Mouse (Mus musculus) midbrain, embryonic 13.5 days (tissue): Measurements from ENCODE around the gene Ckb. TPM values are rescaled to one million over a fixed set of nuclear protein-coding genes. Genes with fewer than 3 reads are reported as not detected.
"Not testable (repeated sequence)": the region's sequence is repeated elsewhere in the genome, so short reads cannot be mapped to it uniquely, and the experiment has no call there.

Experiments
- ATAC-seq: fragments of 200-750 bp; cut with Nextera tagmentation; 2 replicates; pipeline ENCODE4 v1.8.0; 2017; ENCODE audit warnings: mild to moderate bottlenecking, moderate TSS enrichment, moderate library complexity
- H3K27ac ChIP-seq: fragments of 300-500 bp; sonication (generic); 2 replicates; pipeline ENCODE4 v1.5.1; 2015; ENCODE audit warnings: inconsistent platforms, mild to moderate bottlenecking, moderate library complexity
- H3K27me3 ChIP-seq: fragments of 300-500 bp; sonication (generic); 2 replicates; pipeline ENCODE4 v1.6.1; 2015; ENCODE audit warnings: mild to moderate bottlenecking, inconsistent platforms
- H3K36me3 ChIP-seq: fragments of 300-500 bp; sonication (generic); 2 replicates; pipeline ENCODE4 v1.6.1; 2015; ENCODE audit warnings: mild to moderate bottlenecking, inconsistent platforms
- H3K4me1 ChIP-seq: fragments of 300-500 bp; sonication (generic); replicated peaks from 2 replicates; pipeline ENCODE4 v1.6.1; 2015; ENCODE audit warnings: inconsistent platforms
- H3K4me2 ChIP-seq: fragments of 300-500 bp; sonication (generic); replicated peaks from 2 replicates; pipeline ENCODE4 v1.6.1; 2015; ENCODE audit warnings: moderate library complexity, mild to moderate bottlenecking, inconsistent platforms
- H3K4me3 ChIP-seq: fragments of 300-500 bp; sonication (generic); replicated peaks from 2 replicates; pipeline ENCODE4 v1.5.1; 2015; ENCODE audit warnings: mild to moderate bottlenecking, inconsistent platforms
- H3K9ac ChIP-seq: fragments of 300-500 bp; sonication (generic); replicated peaks from 2 replicates; pipeline ENCODE4 v1.6.1; 2015; ENCODE audit warnings: mild to moderate bottlenecking, inconsistent platforms
- H3K9me3 ChIP-seq: fragments of 300-500 bp; sonication (generic); 2 replicates; pipeline ENCODE4 v1.6.1; 2016; ENCODE audit warnings: mild to moderate bottlenecking, inconsistent platforms
- WGBS: fragments of 180-500 bp; shearing (Covaris S2); methylation state at CpG from one replicate; pipeline ENCODE4 v1.1.7; 2015; 5-methylcytosine and 5-hydroxymethylcytosine counted together
- polyA plus RNA-seq: library from polyadenylated mRNA; unstranded; fragments of >200 nt; fragmentation: Nextera tagmentation; extraction: Ambion mirVana; gene quantifications from 2 replicates; pipeline ENCODE4 v1.2.1, GENCODE M21; 2015

The Ckb gene
- polyA plus RNA-seq, 1 experiment from 2014 or later, result 2,005 TPM

GRCm38 (mm10) chr12:111664144-111664634 is 7.9 kb downstream of the Ckb start:
- peak overlapping the region; percentile 51; the same call in 1 of the 2 replicates for H3K27ac ChIP-seq

GRCm38 (mm10) chr12:111663228-111664143 is 8.7 kb downstream of the Ckb start:
- H3K4me3 ChIP-seq, result no peak overlapping the region
- no peaks in the 10 kb centered on the region for H3K27me3 ChIP-seq
- peak overlapping the region; percentile 51; the same call in 1 of the 2 replicates for H3K27ac ChIP-seq
- 69% methylated on average over 17 of the region's 17 CpGs for WGBS
- peaks cover 12% of the 10 kb centered on the region for H3K4me1 ChIP-seq
- peaks cover 34% of the 10 kb centered on the region for H3K36me3 ChIP-seq
- 0 out of 2 replicates have a peak overlapping the region, but pooled peaks have one; percentile 23 for H3K9ac ChIP-seq
- H3K4me2 ChIP-seq, result no peak overlapping the region
- no peaks in the 10 kb centered on the region for H3K9me3 ChIP-seq
- no peak for ATAC-seq

More at GRCm38 (mm10) chr12:111664144-111664634, 7.9 kb downstream of the Ckb start:
- no peak overlapping the region for H3K4me2 ChIP-seq
- H3K27me3 ChIP-seq, result no peaks in the 10 kb centered on the region
- H3K9me3 ChIP-seq, result no peaks in the 10 kb centered on the region
- ATAC-seq, result no peak
- 37% methylated on average over 6 of the region's 6 CpGs for WGBS
- 0 out of 2 replicates have a peak overlapping the region, but pooled peaks have one; percentile 23 for H3K9ac ChIP-seq
- H3K36me3 ChIP-seq, result peaks cover 35% of the 10 kb centered on the region
- peaks cover 19% of the 10 kb centered on the region for H3K4me1 ChIP-seq
- H3K4me3 ChIP-seq, result no peak overlapping the region

GRCm38 (mm10) chr12:111661554-111661953 is 10.6 kb downstream of the Ckb start:
- H3K9me3 ChIP-seq, ATAC-seq, H3K4me3 ChIP-seq, H3K9ac ChIP-seq, H3K27ac ChIP-seq, H3K4me2 ChIP-seq, H3K4me1 ChIP-seq, H3K27me3 ChIP-seq: not testable (repeated sequence)
- H3K36me3 ChIP-seq, result peaks cover 38% of the 10 kb centered on the region
- WGBS, result 96% methylated on average over 11 of the region's 11 CpGs

- WGBS, result 91% methylated on average over 1 of the region's 1 CpGs
- no peak overlapping the region for H3K4me3 ChIP-seq
- no peak for ATAC-seq
- H3K27me3 ChIP-seq, result no peaks in the 10 kb centered on the region
- H3K36me3 ChIP-seq, result peaks cover 46% of the 10 kb centered on the region
- no peak overlapping the region for H3K4me2 ChIP-seq
- H3K27ac ChIP-seq, result no peak overlapping the region
- no peaks in the 10 kb centered on the region for H3K9me3 ChIP-seq
- H3K9ac ChIP-seq, result no peak overlapping the region
- peaks cover 7% of the 10 kb centered on the region for H3K4me1 ChIP-seq
Measured at GRCm38 (mm10) chr12:111660628-111661027, 11.5 kb downstream of the Ckb start.

GRCm38 (mm10) chr12:111659331-111659730 is 12.8 kb downstream of the Ckb start:
- H3K9me3 ChIP-seq, result no peaks in the 10 kb centered on the region
- H3K27ac ChIP-seq, result no peak overlapping the region
- H3K36me3 ChIP-seq, result peaks cover 55% of the 10 kb centered on the region
- WGBS, result 95% methylated on average over 4 of the region's 4 CpGs
- no peaks in the 10 kb centered on the region for H3K27me3 ChIP-seq
- H3K4me3 ChIP-seq, result no peak overlapping the region
- H3K4me1 ChIP-seq, result peaks cover 7% of the 10 kb centered on the region
- no peak overlapping the region for H3K4me2 ChIP-seq
- ATAC-seq, result no peak
- H3K9ac ChIP-seq, result no peak overlapping the region

- Histone ChIP-seq H3K4me1 (peaks cover 3% of the 10 kb centered on the region; the same call in 1 of the 2 replicates), H3K4me3 (no peak overlapping the region), H3K27ac (no peak overlapping the region), H3K4me2 (no peak overlapping the region), H3K36me3 (peaks cover 61% of the 10 kb centered on the region), H3K9ac (no peak overlapping the region), H3K27me3 (no peaks in the 10 kb centered on the region), H3K9me3 (no peaks in the 10 kb centered on the region)
- WGBS, result 96% methylated on average over 11 of the region's 11 CpGs
- ATAC-seq, result no peak
Measured at GRCm38 (mm10) chr12:111655695-111656094, 16.4 kb downstream of the Ckb start.

GRCm38 (mm10) chr12:111653434-111653833 is 18.7 kb downstream of the Ckb start:
- H3K27me3 ChIP-seq, result no peaks in the 10 kb centered on the region
- no peak overlapping the region for H3K4me2 ChIP-seq
- peaks cover 71% of the 10 kb centered on the region for H3K36me3 ChIP-seq
- WGBS, result 29% methylated on average over 3 of the region's 3 CpGs
- H3K27ac ChIP-seq, result no peak overlapping the region
- no peak overlapping the region for H3K4me3 ChIP-seq
- no peak overlapping the region for H3K9ac ChIP-seq
- H3K9me3 ChIP-seq, result no peaks in the 10 kb centered on the region
- ATAC-seq, result no peak
- H3K4me1 ChIP-seq, result peaks cover 3% of the 10 kb centered on the region; the same call in 1 of the 2 replicates

- H3K9me3 ChIP-seq, result no peaks in the 10 kb centered on the region
- peaks cover 3% of the 10 kb centered on the region; the same call in 1 of the 2 replicates for H3K4me1 ChIP-seq
- no peak overlapping the region for H3K9ac ChIP-seq
- H3K36me3 ChIP-seq, result peaks cover 76% of the 10 kb centered on the region
- H3K4me3 ChIP-seq, result no peak overlapping the region
- no peak overlapping the region for H3K27ac ChIP-seq
- H3K4me2 ChIP-seq, result no peak overlapping the region
- no peaks in the 10 kb centered on the region for H3K27me3 ChIP-seq
- ATAC-seq, result no peak
- WGBS, result 91% methylated on average over 3 of the region's 3 CpGs
Measured at GRCm38 (mm10) chr12:111652953-111653352, 19.2 kb downstream of the Ckb start.

GRCm38 (mm10) chr12:111648061-111648645 is 24.0 kb downstream of the Ckb start:
- Histone ChIP-seq H3K4me3 (no peak overlapping the region), H3K9me3 (no peaks in the 10 kb centered on the region), H3K27me3 (no peaks in the 10 kb centered on the region), H3K27ac (no peak overlapping the region), H3K9ac (no peak overlapping the region; the same call in 1 of the 2 replicates), H3K4me2 (no peak overlapping the region), H3K4me1 (no peaks in the 10 kb centered on the region), H3K36me3 (peaks cover 86% of the 10 kb centered on the region)
- 56% methylated on average over 6 of the region's 6 CpGs for WGBS
- ATAC-seq, result peak; percentile 60

Other genes with a start within 250 kb of the Ckb start
- 0.28 and 1.3 TPM in 2 replicates for gene Tnfaip2, start 229.9 kb downstream of the Ckb start, polyA plus RNA-seq
- gene Gm266, start 186.5 kb downstream of the Ckb start, polyA plus RNA-seq, result 0.81 and 0.98 TPM in 2 replicates
- gene Eif5, start 134.3 kb downstream of the Ckb start, polyA plus RNA-seq, result 593 and 657 TPM in 2 replicates
- 49.2 and 57.2 TPM in 2 replicates for gene Mark3, start 97.8 kb downstream of the Ckb start, polyA plus RNA-seq
- 9.0 and 9.4 TPM in 2 replicates for gene Trmt61a, start 5.8 kb upstream of the Ckb start, polyA plus RNA-seq
- gene Bag5, start 40.9 kb upstream of the Ckb start, polyA plus RNA-seq, result 63.9 and 68.2 TPM in 2 replicates
- 59.5 and 59.6 TPM in 2 replicates for gene Apopt1, start 40.9 kb upstream of the Ckb start, polyA plus RNA-seq
- gene Klc1, start 86.5 kb upstream of the Ckb start, polyA plus RNA-seq, result 545 and 546 TPM in 2 replicates
- 3.9 and 4.4 TPM in 2 replicates for gene Xrcc3, start 141.5 kb upstream of the Ckb start, polyA plus RNA-seq
- gene Zfyve21, start 141.8 kb upstream of the Ckb start, polyA plus RNA-seq, result 34.7 and 36.6 TPM in 2 replicates
- gene Ppp1r13b, start 235.8 kb upstream of the Ckb start, polyA plus RNA-seq, result 17.8 and 19.7 TPM in 2 replicates